Mouse (Mus musculus): ENCODE data around the gene Hist1h4a. TPM values are rescaled to one million over a fixed set of nuclear protein-coding genes. Genes with fewer than 3 reads are reported as not detected.
"Not testable (repeated sequence)": the region's sequence is repeated elsewhere in the genome, so short reads cannot be mapped to it uniquely, and the experiment has no call there.

Hist1h4a gene
- total RNA-seq, 2 experiments from 2014 or later, result 55.4 to 68.5 TPM

- DNase-seq, result no peak
- intact Hi-C loops (cut with DNase I; ENCODE audit: low total_unique reads), result no loop called here
Measured at GRCm38 (mm10) chr13:23724239-23724638, 36.8 kb downstream of the Hist1h4a start.

GRCm38 (mm10) chr13:23717593-23718245 is 43.3 kb downstream of the Hist1h4a start:
- intact Hi-C loops (cut with DNase I; ENCODE audit: low total_unique reads); DNase-seq: not testable (repeated sequence)

GRCm38 (mm10) chr13:23717176-23717575 is 43.9 kb downstream of the Hist1h4a start:
- DNase-seq, result no peak
- intact Hi-C loops (cut with DNase I; ENCODE audit: low total_unique reads), result no loop called here

GRCm38 (mm10) chr13:23716261-23717042 is 44.6 kb downstream of the Hist1h4a start:
- intact Hi-C loops (cut with DNase I; ENCODE audit: low total_unique reads), result no loop called here
- DNase-seq, result no peak

Small RNA genes within 50 kb of the gene (microRNA-seq; reads per million reads assigned to microRNA genes)
- gene Gm44314, result 0 reads per million in 2 experiments
- gene Gm44484, result 0 reads per million in 2 experiments

Other genes with a start within 250 kb of the Hist1h4a start
- gene Hist1h4h, start 230.2 kb downstream of the Hist1h4a start, total RNA-seq (2021), result 100 to 1,000 TPM; 281 to 294 TPM
- 10 to 100 TPM; 61.2 to 77.1 TPM for gene Hist1h2af, start 227.3 kb downstream of the Hist1h4a start, total RNA-seq (2021)
- gene Hist1h3g, start 225.8 kb downstream of the Hist1h4a start, total RNA-seq (2021), result 10 to 100 TPM; 19.9 to 21.2 TPM
- gene Hist1h2bh, start 217.8 kb downstream of the Hist1h4a start, total RNA-seq (2021), result 1 to 10 TPM; 5.5 to 5.7 TPM
- gene Hist1h3f, start 217.2 kb downstream of the Hist1h4a start, total RNA-seq (2021), result 10 to 100 TPM; 24.2 to 25.2 TPM
- gene Hist1h4f, start 209.6 kb downstream of the Hist1h4a start, total RNA-seq (2021), result 100 to 1,000 TPM; 118 to 120 TPM
- 1 to 10 TPM; 8.2 to 9.3 TPM for gene Hist1h1d, start 208.0 kb downstream of the Hist1h4a start, total RNA-seq (2021)
- 10 to 100 TPM; 54.8 to 55.8 TPM for gene Hist1h3e, start 198.9 kb downstream of the Hist1h4a start, total RNA-seq (2021)
- 10 to 100 TPM; 15.2 to 16.6 TPM for gene Hist1h2ae, start 190.0 kb downstream of the Hist1h4a start, total RNA-seq (2021)
- gene Hist1h2bg, start 189.8 kb downstream of the Hist1h4a start, total RNA-seq (2021), result 100 to 1,000 TPM; 102 to 113 TPM
- gene Hist1h2bf, start 187.0 kb downstream of the Hist1h4a start, total RNA-seq (2021), result 10 to 100 TPM; 47.0 to 49.6 TPM
- 10 to 100 TPM; 13.9 to 14.8 TPM for gene Hist1h2ad, start 186.8 kb downstream of the Hist1h4a start, total RNA-seq (2021)
- 10 to 100 TPM; 13.5 to 15.2 TPM for gene Hist1h3d, start 185.5 kb downstream of the Hist1h4a start, total RNA-seq (2021)
- gene Hist1h4d, start 179.6 kb downstream of the Hist1h4a start, total RNA-seq (2021), result 10 to 100 TPM; 88.4 to 95.8 TPM
- 10 to 100 TPM; 25.3 to 25.8 TPM for gene Hist1h2be, start 140.1 kb downstream of the Hist1h4a start, total RNA-seq (2021)
- gene Hist1h1e, start 138.7 kb downstream of the Hist1h4a start, total RNA-seq (2021), result 100 to 1,000 TPM in 1 of 2 experiments, 10 to 100 TPM in 1; 91.2 to 121 TPM
- 1 to 10 TPM; 3.1 to 3.7 TPM for gene Hist1h2ac, start 77.3 kb downstream of the Hist1h4a start, total RNA-seq (2021)
- 10 to 100 TPM; 75.5 to 80.0 TPM for gene Hist1h2bc, start 77.0 kb downstream of the Hist1h4a start, total RNA-seq (2021)
- not detected for gene Hist1h1t, start 65.4 kb downstream of the Hist1h4a start, total RNA-seq (2021)
- 10 to 100 TPM; 94.2 to 99.8 TPM for gene Hist1h4c, start 62.8 kb downstream of the Hist1h4a start, total RNA-seq (2021)
- gene Hfe, start 50.4 kb downstream of the Hist1h4a start, total RNA-seq (2021), result 10 to 100 TPM; 15.3 to 17.6 TPM
- gene Hist1h1c, start 22.4 kb downstream of the Hist1h4a start, total RNA-seq (2021), result 100 to 1,000 TPM; 258 to 269 TPM
- 10 to 100 TPM; 31.6 to 33.2 TPM for gene Hist1h3c, start 15.6 kb downstream of the Hist1h4a start, total RNA-seq (2021)
- 10 to 100 TPM; 42.8 to 44.6 TPM for gene Hist1h2bb, start 14.5 kb downstream of the Hist1h4a start, total RNA-seq (2021)
- 10 to 100 TPM; 67.6 to 81.2 TPM for gene Hist1h2ab, start 10.1 kb downstream of the Hist1h4a start, total RNA-seq (2021)
- gene Hist1h3b, start 9.0 kb downstream of the Hist1h4a start, total RNA-seq (2021), result 10 to 100 TPM; 86.8 to 91.4 TPM
- gene Hist1h4b, start 4.2 kb downstream of the Hist1h4a start, total RNA-seq (2021), result 10 to 100 TPM; 56.8 to 62.2 TPM
- gene Hist1h3a, start 1.2 kb upstream of the Hist1h4a start, total RNA-seq (2021), result 10 to 100 TPM; 70.9 to 73.7 TPM
- 10 to 100 TPM; 45.7 to 47.5 TPM for gene Hist1h1a, start 2.4 kb upstream of the Hist1h4a start, total RNA-seq (2021)
- gene Trim38, start 8.7 kb upstream of the Hist1h4a start, total RNA-seq (2021), result not detected
- not detected for gene Slc17a2, start 45.8 kb upstream of the Hist1h4a start, total RNA-seq (2021)
- not detected for gene Slc17a3, start 78.2 kb upstream of the Hist1h4a start, total RNA-seq (2021)
- not detected for gene Slc17a1, start 106.5 kb upstream of the Hist1h4a start, total RNA-seq (2021)
- not detected for gene Slc17a4, start 153.8 kb upstream of the Hist1h4a start, total RNA-seq (2021)
- gene Hist1h2ba, start 172.9 kb upstream of the Hist1h4a start, total RNA-seq (2021), result not detected
- gene Hist1h2aa, start 173.2 kb upstream of the Hist1h4a start, total RNA-seq (2021), result not detected
- gene Scgn, start 230.0 kb upstream of the Hist1h4a start, total RNA-seq (2021), result not detected